Mouse (Mus musculus) ES-E14 (cell line): ENCODE measurements around the gene Nfatc2.

Source experiments
- CHD2 ChIP-seq: IDR thresholded peaks from 2 replicates; pipeline ENCODE4 v1.6.1; 2014; ENCODE audit warnings: mild to moderate bottlenecking, low read depth, low read length, inconsistent platforms
- HCFC1 ChIP-seq: IDR thresholded peaks from 2 replicates; pipeline ENCODE4 v1.6.1; 2012; ENCODE audit warnings: low read length, inconsistent platforms, borderline replicate concordance; ENCODE audit not compliant: insufficient read depth
- MAFK ChIP-seq: IDR thresholded peaks from 2 replicates; pipeline ENCODE4 v1.6.1; 2014; ENCODE audit warnings: mild to moderate bottlenecking, low read depth, low read length, inconsistent platforms; ENCODE audit not compliant: insufficient read depth
- ZC3H11A ChIP-seq: IDR thresholded peaks from 2 replicates; pipeline ENCODE4 v1.6.1; 2012; ENCODE audit warnings: low read depth, mild to moderate bottlenecking, inconsistent platforms, low read length, borderline replicate concordance
- ZNF384 ChIP-seq: IDR thresholded peaks from 2 replicates; pipeline ENCODE4 v1.6.1; 2012; ENCODE audit warnings: low read depth, low read length, inconsistent platforms

DNA sequence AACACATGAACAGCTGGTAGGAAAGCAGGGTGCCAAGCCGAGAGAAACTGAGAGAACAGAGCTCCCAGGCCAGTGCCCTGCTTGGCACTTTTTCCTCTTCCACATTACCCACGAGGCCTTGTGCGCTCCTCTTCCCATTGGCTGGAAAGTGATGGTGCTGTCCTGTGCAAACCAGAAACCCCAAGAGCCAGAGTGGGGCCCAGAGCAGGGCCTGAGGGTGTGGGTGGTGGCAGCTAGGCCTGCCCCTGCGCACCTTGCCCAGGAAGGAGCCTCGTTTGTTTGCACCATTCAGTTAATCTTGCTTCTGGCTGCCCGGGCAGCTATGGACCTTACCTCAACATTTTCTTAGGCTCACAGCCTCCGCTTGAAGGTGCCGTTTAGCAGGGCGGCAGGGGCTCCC, 139.6 kb downstream of the Nfatc2 start:
- no peak for TF ChIP-seq CHD2
- TF ChIP-seq MAFK, result no peak
- TF ChIP-seq ZNF384, result no peak
- no peak for TF ChIP-seq ZC3H11A
- TF ChIP-seq HCFC1, result no peak
